Mouse (Mus musculus) limb, embryonic 14.5 days (tissue): ENCODE data around the gene Tmem176b. TPM values are rescaled to one million over a fixed set of nuclear protein-coding genes. Genes with fewer than 3 reads are reported as not detected.

Experiments used
- ATAC-seq: fragments of 200-750 bp; cut with Nextera tagmentation; 2 replicates; pipeline ENCODE4 v1.8.0; 2017; ENCODE audit warnings: low read depth, moderate number of reproducible peaks, moderate TSS enrichment; ENCODE audit not compliant: low FRiP score
- DNase-seq: peaks from one replicate; pipeline ENCODE4 v3.0.0-alpha.2; 2015; ENCODE audit warnings: low spot score
- H3K27ac ChIP-seq: fragments of 300-500 bp; sonication (generic); replicated peaks from 2 replicates; pipeline ENCODE4 v1.5.1; 2014; ENCODE audit warnings: low read depth, mild to moderate bottlenecking, low read length, moderate library complexity, mixed read lengths
- H3K27me3 ChIP-seq: fragments of 300-500 bp; sonication (generic); 2 replicates; pipeline ENCODE4 v1.6.1; 2014; ENCODE audit warnings: low read length, mixed read lengths; ENCODE audit not compliant: control insufficient read depth, insufficient read depth
- H3K36me3 ChIP-seq: fragments of 300-500 bp; sonication (generic); 2 replicates; pipeline ENCODE4 v1.6.1; 2014; ENCODE audit warnings: mild to moderate bottlenecking, low read length, moderate library complexity, mixed read lengths; ENCODE audit not compliant: control insufficient read depth, insufficient read depth
- H3K4me1 ChIP-seq: fragments of 300-500 bp; sonication (generic); 2 replicates; pipeline ENCODE4 v1.6.1; 2014; ENCODE audit warnings: antibody characterized with exemption, low read length, mixed read lengths; ENCODE audit not compliant: control insufficient read depth, insufficient read depth
- H3K4me2 ChIP-seq: fragments of 300-500 bp; sonication (generic); replicated peaks from 2 replicates; pipeline ENCODE4 v1.6.1; 2014; ENCODE audit warnings: low read depth, mild to moderate bottlenecking, low read length, moderate library complexity; ENCODE audit not compliant: severe bottlenecking
- H3K4me3 ChIP-seq: fragments of 300-500 bp; sonication (generic); replicated peaks from 2 replicates; pipeline ENCODE4 v1.5.1; 2014; ENCODE audit warnings: low read length
- H3K9ac ChIP-seq: fragments of 300-500 bp; sonication (generic); 2 replicates; pipeline ENCODE4 v1.6.1; 2014; ENCODE audit warnings: mild to moderate bottlenecking, low read depth, low read length, moderate library complexity; ENCODE audit not compliant: severe bottlenecking
- H3K9me3 ChIP-seq: fragments of 300-500 bp; sonication (generic); 2 replicates; pipeline ENCODE4 v1.6.1; 2016; ENCODE audit warnings: low read length; ENCODE audit not compliant: control insufficient read depth
- POLR2A ChIP-seq: fragments of 200-500 bp; IDR thresholded peaks from 2 replicates; pipeline ENCODE4 v1.8.0; 2012; ENCODE audit warnings: inconsistent platforms, mild to moderate bottlenecking, moderate library complexity, borderline replicate concordance; ENCODE audit not compliant: insufficient read depth, insufficient read length; ENCODE audit errors: extremely low read depth
- WGBS: fragments of 180-500 bp; shearing (Covaris S2); extraction: QIAGEN DNeasy Blood & Tissue Kit; methylation state at CpG from one replicate; pipeline ENCODE4 v1.1.7; 2014; 5-methylcytosine and 5-hydroxymethylcytosine counted together
- polyA plus RNA-seq, 2 experiments: library from polyadenylated mRNA; depleted of rRNA in 1 of 2; stranded (reverse) in 1 of 2; unstranded in 1 of 2; fragments of >200 nt; fragmentation: Nextera tagmentation in 1 of 2; extraction: Ambion mirVana in 1 of 2; gene quantifications; 2 replicates each; pipeline versions ENCODE4 v1.2.1 to v1.2.3; 2012 to 2014

Tmem176b gene
- polyA plus RNA-seq (2012; rRNA removed) (227 and 235 TPM in 2 replicates), polyA plus RNA-seq (2014; fragmentation: Nextera tagmentation; extraction: Ambion mirVana) (232 and 255 TPM in 2 replicates)

DNA sequence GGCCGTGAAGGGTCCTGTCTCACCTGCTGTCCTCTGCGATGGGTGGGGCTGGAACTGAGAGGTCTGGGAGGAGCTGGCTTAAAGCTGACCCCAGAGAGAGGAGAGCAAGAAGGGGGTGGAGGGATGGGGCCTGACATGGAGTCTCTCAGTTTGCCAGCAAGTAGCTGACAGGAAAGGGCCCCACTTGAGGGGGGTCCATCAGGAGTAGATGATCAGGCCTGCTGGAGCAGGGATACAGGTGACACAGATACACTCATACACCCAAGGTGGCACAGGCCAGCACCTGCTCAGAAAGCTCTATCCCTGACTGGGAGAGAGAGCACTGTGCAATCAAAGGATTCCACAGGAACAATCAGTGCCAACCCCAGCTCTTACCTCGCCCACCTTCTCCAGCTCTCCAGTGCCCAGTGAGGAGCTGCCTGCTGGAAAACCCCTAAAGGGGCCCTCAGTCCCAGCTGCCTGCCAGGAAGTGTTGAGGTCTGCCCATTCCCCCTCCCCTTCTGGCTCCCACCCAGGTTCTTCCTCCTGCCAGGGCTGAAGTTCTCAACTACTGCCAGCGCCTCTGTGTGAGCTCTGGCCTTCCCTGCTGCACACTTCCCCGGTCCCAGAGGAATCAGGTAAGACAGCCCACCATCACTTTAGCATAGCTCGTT, at the start of gene Tmem176b:
TSS of gene Tmem176b (minus strand) at position 524 of the 653 bp plus-strand sequence.
- TF ChIP-seq POLR2A = no peak
- WGBS = 0% methylated on average over 6 of the region's 6 CpGs

DNA sequence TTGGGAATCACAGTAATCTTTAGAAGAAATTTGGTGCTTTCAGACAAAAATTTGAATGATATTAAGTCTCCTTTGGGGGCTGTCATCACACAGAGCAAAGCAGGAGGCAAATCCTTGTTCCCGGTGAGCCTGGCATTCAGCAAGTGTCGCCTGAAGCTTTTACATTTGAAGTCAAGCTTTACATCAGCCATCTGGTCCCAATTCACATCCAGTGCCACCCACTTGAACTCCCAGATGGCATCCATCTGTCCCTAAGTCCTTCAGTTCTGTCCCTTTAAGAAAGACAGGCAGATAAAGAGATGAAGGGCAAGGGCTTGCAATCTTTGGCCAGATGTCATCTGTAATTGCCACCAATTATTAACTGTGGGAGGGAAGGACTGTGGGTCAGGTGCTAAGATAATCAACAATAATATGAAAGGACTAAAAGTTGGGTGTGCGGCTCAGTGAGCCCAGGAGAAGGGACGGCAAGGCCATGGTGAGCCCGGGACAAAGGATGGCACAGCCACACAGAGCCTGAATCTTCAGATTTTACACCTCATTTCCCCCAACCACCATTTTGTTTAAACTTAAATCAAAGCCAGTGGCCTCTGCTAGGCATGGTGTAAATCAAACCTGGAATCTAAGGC, 35.3 kb upstream of the Tmem176b start:
- no peak overlapping the region for H3K27ac ChIP-seq
- no peaks in the 10 kb centered on the region for H3K27me3 ChIP-seq
- H3K4me3 ChIP-seq = no peak overlapping the region
- ATAC-seq (no peak), DNase-seq (no peak)
- 54% methylated on average over 5 of the region's 5 CpGs for WGBS
- no peak overlapping the region for H3K9ac ChIP-seq
- H3K4me2 ChIP-seq = no peak overlapping the region
- no peaks in the 10 kb centered on the region for H3K4me1 ChIP-seq
- no peaks in the 10 kb centered on the region for H3K36me3 ChIP-seq
- H3K9me3 ChIP-seq = no peaks in the 10 kb centered on the region
- TF ChIP-seq POLR2A = no peak

More for the DNA sequence above, at the start of gene Tmem176b:
- DNase-seq = peak; percentile 97
- Histone ChIP-seq H3K9me3 (no peaks in the 10 kb centered on the region), H3K27me3 (no peaks in the 10 kb centered on the region), H3K9ac (peak within 1 kb of the TSS; percentile 59), H3K4me3 (peak within 1 kb of the TSS; percentile 50), H3K4me1 (peaks cover 34% of the 10 kb centered on the region), H3K27ac (peak within 1 kb of the TSS; percentile 81), H3K4me2 (peak within 1 kb of the TSS; percentile 85), H3K36me3 (peaks cover 45% of the 10 kb centered on the region)
- ATAC-seq = peak; percentile 93

DNA sequence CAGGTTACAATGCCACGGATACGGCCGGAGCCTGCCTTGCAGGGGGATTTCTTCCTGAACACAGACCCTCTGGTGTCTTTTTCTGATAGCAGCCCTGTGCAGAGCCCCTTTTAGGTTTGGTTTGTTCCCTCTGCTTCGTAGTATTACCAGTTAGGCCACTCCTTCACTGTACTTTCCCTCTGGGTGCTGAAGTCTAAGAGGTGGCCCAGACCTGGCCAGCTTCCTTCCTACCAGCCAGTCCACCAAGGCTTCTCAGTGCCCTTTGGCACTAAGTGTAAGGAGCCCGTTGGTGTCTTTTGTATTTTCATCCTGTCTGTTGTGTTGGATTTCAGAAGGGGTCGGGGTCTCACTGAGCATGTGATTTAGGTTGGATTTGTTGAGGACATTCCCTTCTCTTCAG, 34.2 kb upstream of the Tmem176b start:
- 84% methylated on average over 6 of the region's 6 CpGs for WGBS
- no peak overlapping the region for H3K4me3 ChIP-seq
- no peaks in the 10 kb centered on the region for H3K4me1 ChIP-seq

DNA sequence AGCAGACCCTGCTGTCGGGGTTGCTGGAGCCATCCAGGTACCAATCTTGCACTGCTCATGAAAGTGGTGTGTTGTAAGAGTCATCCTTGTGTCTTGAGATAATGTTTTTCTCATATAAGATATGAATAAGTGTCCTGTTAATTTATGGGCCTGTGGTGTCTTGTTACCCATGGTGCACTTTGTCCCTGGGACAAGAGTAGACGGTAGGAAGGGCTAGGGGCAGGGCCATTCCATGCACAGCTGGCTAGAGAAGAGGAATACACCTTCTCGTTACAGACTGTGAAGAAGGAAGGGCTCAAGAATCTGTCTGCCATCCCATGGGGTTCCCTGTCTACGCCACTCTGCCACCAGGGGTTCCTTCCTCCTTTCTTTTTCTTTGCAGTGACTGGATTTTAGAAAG, 33.3 kb upstream of the Tmem176b start:
- Histone ChIP-seq H3K27ac (no peak overlapping the region), H3K4me3 (no peak overlapping the region), H3K9ac (no peak overlapping the region), H3K9me3 (no peaks in the 10 kb centered on the region), H3K4me2 (no peak overlapping the region), H3K4me1 (no peaks in the 10 kb centered on the region; the same call in 1 of the 2 replicates), H3K27me3 (no peaks in the 10 kb centered on the region), H3K36me3 (no peaks in the 10 kb centered on the region)
- no peak for ATAC-seq
- no peak for DNase-seq
- WGBS = 77% methylated on average over 4 of the region's 4 CpGs
- TF ChIP-seq POLR2A = no peak

More for the DNA sequence above, 34.2 kb upstream of the Tmem176b start:
- Histone ChIP-seq H3K9me3 (no peaks in the 10 kb centered on the region), H3K27ac (no peak overlapping the region), H3K36me3 (no peaks in the 10 kb centered on the region), H3K27me3 (no peaks in the 10 kb centered on the region), H3K9ac (no peak overlapping the region), H3K4me2 (no peak overlapping the region)
- DNase-seq (no peak), ATAC-seq (no peak)
- no peak for TF ChIP-seq POLR2A

DNA sequence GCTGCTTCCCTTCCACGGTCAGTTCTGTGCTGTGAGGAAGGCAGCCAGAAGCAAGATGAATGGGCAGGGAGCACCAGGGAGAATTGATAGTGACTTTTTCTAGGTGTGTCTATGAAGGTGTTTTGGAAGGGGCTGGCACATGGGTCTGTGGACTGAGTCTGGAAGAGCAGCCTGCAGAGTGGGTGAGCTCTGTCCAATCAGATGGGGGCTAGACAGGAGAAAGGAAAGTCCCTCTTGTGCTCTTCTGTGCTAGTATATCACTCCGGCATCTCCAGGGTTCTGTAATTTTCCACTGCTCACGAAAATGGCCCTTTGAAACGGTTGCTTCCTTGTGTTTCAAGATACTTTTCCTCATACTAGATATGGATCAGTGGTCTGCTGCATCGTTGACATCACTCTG, 31.3 kb upstream of the Tmem176b start, which contains the start of gene Aoc1:
TSS of gene Aoc1 (plus strand) at position 301 of the 400 bp plus-strand sequence.
- H3K9me3 ChIP-seq = no peaks in the 10 kb centered on the region
- no peak within 1 kb of the TSS for H3K4me2 ChIP-seq
- no peak for DNase-seq
- no peaks in the 10 kb centered on the region; the same call in 1 of the 2 replicates for H3K4me1 ChIP-seq
- no peak within 1 kb of the TSS for H3K4me3 ChIP-seq
- H3K36me3 ChIP-seq = no peaks in the 10 kb centered on the region
- no peak within 1 kb of the TSS for H3K9ac ChIP-seq
- ATAC-seq = no peak
- H3K27ac ChIP-seq = no peak within 1 kb of the TSS
- WGBS = 84% methylated on average over 5 of the region's 5 CpGs
- no peak for TF ChIP-seq POLR2A
- no peaks in the 10 kb centered on the region for H3K27me3 ChIP-seq
